Mouse (Mus musculus) hindbrain, embryonic 14.5 days (tissue): ENCODE results near the gene Pkig. TPM values are rescaled to one million over a fixed set of nuclear protein-coding genes. Genes with fewer than 3 reads are reported as not detected.
A peak's percentile ranks its signal among the peaks of the same experiment; 100 is the strongest.

Source experiments
- ATAC-seq: fragments of 200-750 bp; cut with Nextera tagmentation; 2 replicates; pipeline ENCODE4 v1.8.0; 2017; ENCODE audit warnings: moderate number of reproducible peaks, mild to moderate bottlenecking, moderate TSS enrichment, moderate library complexity; ENCODE audit not compliant: low FRiP score
- DNase-seq: peaks from one replicate; pipeline ENCODE4 v3.0.0-alpha.2; 2015; ENCODE audit warnings: low spot score
- H3K27ac ChIP-seq: fragments of 300-500 bp; sonication (generic); 2 replicates; pipeline ENCODE4 v1.5.1; 2014; ENCODE audit warnings: mild to moderate bottlenecking, moderate library complexity
- H3K27me3 ChIP-seq: fragments of 300-500 bp; sonication (generic); 2 replicates; pipeline ENCODE4 v1.6.1; 2014; ENCODE audit warnings: mild to moderate bottlenecking, low read length, mixed read lengths; ENCODE audit not compliant: control insufficient read depth, insufficient read depth
- H3K36me3 ChIP-seq: fragments of 300-500 bp; sonication (generic); replicated peaks from 2 replicates; pipeline ENCODE4 v1.6.1; 2014; ENCODE audit not compliant: control insufficient read depth, insufficient read depth
- H3K4me1 ChIP-seq: fragments of 300-500 bp; sonication (generic); replicated peaks from 2 replicates; pipeline ENCODE4 v1.6.1; 2014; ENCODE audit warnings: antibody characterized with exemption, low read length, mixed read lengths; ENCODE audit not compliant: control insufficient read depth, insufficient read depth
- H3K4me2 ChIP-seq: fragments of 300-500 bp; sonication (generic); replicated peaks from 2 replicates; pipeline ENCODE4 v1.6.1; 2014; ENCODE audit warnings: mild to moderate bottlenecking, moderate library complexity
- H3K4me3 ChIP-seq: fragments of 300-500 bp; sonication (generic); replicated peaks from 2 replicates; pipeline ENCODE4 v1.5.1; 2014; ENCODE audit warnings: mild to moderate bottlenecking, low read length
- H3K9ac ChIP-seq: fragments of 300-500 bp; sonication (generic); 2 replicates; pipeline ENCODE4 v1.6.1; 2014
- H3K9me3 ChIP-seq: fragments of 300-500 bp; sonication (generic); 2 replicates; pipeline ENCODE4 v1.6.1; 2016; ENCODE audit warnings: low read length; ENCODE audit not compliant: control insufficient read depth
- WGBS: fragments of 180-500 bp; shearing (Covaris S2); extraction: QIAGEN DNeasy Blood & Tissue Kit; methylation state at CpG from one replicate; pipeline ENCODE4 v1.1.7; 2014; 5-methylcytosine and 5-hydroxymethylcytosine counted together
- polyA plus RNA-seq: library from polyadenylated mRNA; unstranded; fragments of >200 nt; fragmentation: Nextera tagmentation; extraction: Ambion mirVana; gene quantifications from 2 replicates; pipeline ENCODE4 v1.2.1, GENCODE M21; 2014

The Pkig gene
- polyA plus RNA-seq, 1 experiment from 2014 or later: 107 TPM

DNA sequence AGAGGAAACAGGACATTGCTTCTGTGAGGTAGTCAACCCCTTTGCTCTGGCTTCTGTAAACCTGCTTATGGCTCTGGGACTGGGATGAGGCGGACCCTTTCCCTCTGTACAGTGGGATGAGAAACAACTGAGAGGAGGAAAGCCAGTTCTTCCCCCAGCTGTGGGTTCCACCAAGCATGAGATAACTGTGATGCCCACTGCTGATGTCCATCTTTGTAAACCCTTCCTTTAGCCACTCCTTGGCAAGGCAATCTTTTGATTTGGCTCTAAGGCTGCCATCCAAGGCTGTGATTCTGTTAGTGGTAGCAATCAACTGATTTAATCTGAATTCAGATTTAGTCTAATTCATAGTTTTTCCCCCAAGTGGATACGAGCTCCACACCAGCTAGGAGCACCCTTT, 700 bp upstream of the Pkig start:
- WGBS: 85% methylated on average over 2 of the region's 2 CpGs
- Histone ChIP-seq H3K4me2 (0 out of 2 replicates have a peak overlapping the region, but pooled peaks have one; percentile 60), H3K4me3 (no peak overlapping the region), H3K9ac (peak overlapping the region; percentile 70), H3K4me1 (peaks cover 6% of the 10 kb centered on the region; the same call in 1 of the 2 replicates), H3K27me3 (no peaks in the 10 kb centered on the region), H3K9me3 (no peaks in the 10 kb centered on the region), H3K36me3 (no peaks in the 10 kb centered on the region), H3K27ac (no peak overlapping the region)
- ATAC-seq (no peak), DNase-seq (no peak)

DNA sequence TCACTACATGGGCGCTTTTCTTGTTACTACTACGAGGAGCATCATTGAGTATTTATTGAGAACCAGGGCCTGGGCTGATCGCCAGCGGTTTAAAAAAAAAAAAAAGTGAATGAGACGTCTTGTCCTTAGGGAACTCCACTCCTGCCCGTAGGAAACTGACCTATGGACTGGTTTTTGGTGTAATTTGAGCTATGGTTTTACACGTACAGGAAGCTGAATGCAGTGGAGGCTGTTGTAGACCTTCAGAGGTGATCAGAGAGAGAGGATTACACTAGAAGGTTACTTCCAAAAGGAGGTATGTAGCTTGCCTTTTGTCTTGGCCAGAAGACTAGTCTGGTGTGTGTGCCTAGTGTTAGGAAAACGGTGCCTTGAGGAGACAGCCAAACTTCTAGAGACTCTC, 755 bp downstream of the Pkig start:
- no peak for ATAC-seq
- peaks cover 6% of the 10 kb centered on the region; the same call in 1 of the 2 replicates for H3K4me1 ChIP-seq
- H3K9ac ChIP-seq: peak overlapping the region; percentile 70
- H3K27ac ChIP-seq: no peak overlapping the region
- no peaks in the 10 kb centered on the region for H3K36me3 ChIP-seq
- no peak for DNase-seq
- under 1% methylated on average over 8 of the region's 8 CpGs for WGBS
- peak overlapping the region; percentile 65 for H3K4me3 ChIP-seq
- no peaks in the 10 kb centered on the region for H3K9me3 ChIP-seq
- no peaks in the 10 kb centered on the region for H3K27me3 ChIP-seq
- peak overlapping the region; percentile 60 for H3K4me2 ChIP-seq

DNA sequence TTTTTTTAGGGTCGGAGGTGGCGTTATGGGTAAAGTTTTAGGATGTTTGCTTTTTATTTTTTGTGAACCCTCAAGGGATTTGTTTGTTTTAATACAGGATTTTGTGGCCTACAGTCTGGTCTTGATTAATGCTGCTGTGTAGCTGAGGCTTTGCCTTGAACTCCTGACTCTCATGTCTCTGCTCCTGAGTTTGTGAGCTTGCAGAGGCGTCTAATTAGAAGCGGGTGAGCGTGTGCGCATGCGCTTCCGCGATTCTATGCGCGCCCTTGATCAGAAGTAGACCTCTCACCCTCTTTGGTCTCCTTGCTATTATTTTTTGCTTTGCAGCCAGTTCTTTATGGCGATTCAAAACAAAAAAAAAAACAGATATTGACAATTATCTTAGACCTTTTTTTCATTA, 1.2 kb downstream of the Pkig start:
- Histone ChIP-seq H3K36me3 (no peaks in the 10 kb centered on the region), H3K9me3 (no peaks in the 10 kb centered on the region), H3K27ac (no peak overlapping the region), H3K4me1 (peaks cover 6% of the 10 kb centered on the region; the same call in 1 of the 2 replicates), H3K4me2 (peak overlapping the region; percentile 60), H3K27me3 (no peaks in the 10 kb centered on the region), H3K4me3 (peak overlapping the region; percentile 65; the same call in 1 of the 2 replicates), H3K9ac (no peak overlapping the region)
- 85% methylated on average over 12 of the region's 12 CpGs for WGBS
- DNase-seq (no peak), ATAC-seq (no peak)

DNA sequence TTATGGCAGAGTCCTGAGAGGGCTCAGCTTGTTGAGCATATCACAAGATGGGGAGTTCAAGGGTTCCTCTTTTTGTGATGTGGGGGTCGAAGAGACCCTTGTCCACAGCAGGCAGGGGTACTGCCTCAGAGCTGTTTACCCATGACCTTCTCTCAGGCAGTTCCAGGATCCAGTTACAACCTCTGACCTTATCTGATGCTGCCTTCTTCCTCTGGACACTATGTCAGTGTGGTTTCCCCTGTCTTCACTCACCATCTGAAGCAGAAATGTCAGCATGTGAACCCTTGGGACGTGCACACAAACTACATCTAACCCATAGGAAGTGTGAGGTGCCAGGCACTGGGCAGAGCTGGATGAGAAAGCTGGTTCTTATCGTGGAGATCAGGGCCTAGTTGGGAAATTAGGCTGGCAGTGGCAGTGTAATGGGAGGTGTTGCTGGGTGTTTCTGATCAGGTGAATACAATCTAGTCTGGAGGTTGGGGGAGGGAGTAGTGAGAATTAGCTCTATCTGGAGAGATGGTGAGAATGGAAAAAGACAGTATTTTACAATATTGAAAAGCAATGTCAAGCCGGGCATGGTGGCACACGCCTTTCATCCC, 2.0 kb downstream of the Pkig start:
- H3K9me3 ChIP-seq: no peaks in the 10 kb centered on the region
- H3K4me2 ChIP-seq: no peak overlapping the region
- H3K36me3 ChIP-seq: no peaks in the 10 kb centered on the region
- H3K27ac ChIP-seq: no peak overlapping the region
- no peak for ATAC-seq
- H3K4me3 ChIP-seq: no peak overlapping the region
- WGBS: 83% methylated on average over 5 of the region's 5 CpGs
- peaks cover 6% of the 10 kb centered on the region; the same call in 1 of the 2 replicates for H3K4me1 ChIP-seq
- H3K9ac ChIP-seq: no peak overlapping the region
- H3K27me3 ChIP-seq: no peaks in the 10 kb centered on the region
- no peak for DNase-seq

DNA sequence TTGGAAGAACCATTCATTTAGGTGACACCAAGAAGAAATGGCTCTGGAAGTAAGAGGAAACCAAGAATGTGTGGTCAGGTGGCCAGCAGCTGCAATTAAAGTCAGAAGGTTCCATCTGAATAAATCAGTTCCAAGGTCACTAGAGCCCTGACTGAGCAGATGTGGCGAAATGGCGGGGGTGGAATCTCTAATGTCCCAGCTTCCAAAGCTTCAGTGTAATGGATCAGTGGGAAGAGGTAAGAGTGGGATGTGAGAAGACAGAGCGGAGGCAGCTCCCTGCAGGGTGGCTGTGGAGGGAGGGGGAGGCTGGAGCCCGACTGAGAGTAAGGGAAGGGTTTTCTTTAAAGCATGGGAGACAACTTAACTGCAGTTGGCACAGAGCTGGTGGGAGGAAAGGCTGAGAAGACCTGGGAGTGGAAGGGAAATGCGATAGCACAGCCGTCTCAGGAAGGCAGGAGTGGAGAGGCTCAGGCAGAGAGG, 3.2 kb downstream of the Pkig start:
- ATAC-seq (no peak), DNase-seq (no peak)
- H3K4me1 ChIP-seq: peaks cover 6% of the 10 kb centered on the region; the same call in 1 of the 2 replicates
- no peak overlapping the region for H3K4me2 ChIP-seq
- H3K9ac ChIP-seq: peak overlapping the region; percentile 3; the same call in 1 of the 2 replicates
- no peaks in the 10 kb centered on the region for H3K27me3 ChIP-seq
- no peaks in the 10 kb centered on the region for H3K36me3 ChIP-seq
- H3K4me3 ChIP-seq: no peak overlapping the region
- 46% methylated on average over 6 of the region's 6 CpGs for WGBS
- no peaks in the 10 kb centered on the region for H3K9me3 ChIP-seq
- no peak overlapping the region for H3K27ac ChIP-seq

DNA sequence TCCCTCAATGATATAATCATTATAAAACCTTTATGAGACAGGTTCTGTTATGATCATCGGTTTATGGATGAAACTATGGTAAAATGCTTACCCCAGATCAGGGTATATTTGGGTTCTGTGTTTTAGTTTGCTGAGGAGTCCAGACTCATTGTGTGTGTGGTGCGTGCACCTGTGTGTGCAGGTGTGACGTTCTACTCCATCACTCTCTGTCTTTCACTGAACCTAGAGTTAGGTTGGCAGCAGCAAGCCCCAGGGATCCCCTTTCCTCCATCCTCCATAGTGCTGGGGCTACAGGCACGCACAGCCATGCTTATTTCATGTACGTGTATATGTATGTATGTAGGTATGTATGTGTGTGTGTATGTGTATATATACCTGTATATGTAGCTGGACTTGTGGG, 3.9 kb downstream of the Pkig start:
- Histone ChIP-seq H3K4me3 (no peak overlapping the region), H3K4me1 (peaks cover 6% of the 10 kb centered on the region; the same call in 1 of the 2 replicates), H3K9ac (no peak overlapping the region), H3K9me3 (no peaks in the 10 kb centered on the region), H3K27ac (no peak overlapping the region), H3K36me3 (no peaks in the 10 kb centered on the region), H3K27me3 (no peaks in the 10 kb centered on the region), H3K4me2 (no peak overlapping the region)
- DNase-seq: no peak
- no peak for ATAC-seq
- 95% methylated on average over 5 of the region's 5 CpGs for whole genome bisulfite sequencing

DNA sequence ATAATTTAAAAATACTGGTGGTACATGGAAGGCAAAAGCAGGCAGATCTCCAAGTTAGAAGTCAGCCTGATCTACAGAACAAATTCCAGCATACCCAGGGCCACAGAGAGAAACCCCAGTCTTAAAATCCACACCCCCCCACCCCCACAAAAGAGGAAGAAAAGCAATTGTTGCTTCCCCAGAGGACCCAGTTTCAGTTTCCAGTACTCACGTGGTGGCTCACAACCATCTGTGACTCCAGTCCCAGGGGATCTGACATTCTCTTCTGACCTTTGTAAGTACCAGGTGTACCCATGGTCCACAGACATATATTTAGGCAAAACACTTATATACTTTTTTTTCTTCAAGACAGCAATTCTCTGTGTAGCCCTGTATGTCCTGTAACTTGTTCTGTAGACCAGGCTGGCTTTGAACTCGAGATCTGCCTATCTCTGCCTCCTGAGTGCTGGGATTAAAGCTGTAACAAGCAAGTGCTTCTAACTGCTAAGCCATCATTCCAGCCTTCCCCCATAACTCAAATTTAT, 4.6 kb downstream of the Pkig start:
- H3K4me1 ChIP-seq: peaks cover 6% of the 10 kb centered on the region; the same call in 1 of the 2 replicates
- ATAC-seq (no peak), DNase-seq (no peak)
- no peak overlapping the region for H3K9ac ChIP-seq
- H3K27me3 ChIP-seq: no peaks in the 10 kb centered on the region
- no peaks in the 10 kb centered on the region for H3K9me3 ChIP-seq
- H3K36me3 ChIP-seq: no peaks in the 10 kb centered on the region
- no peak overlapping the region for H3K27ac ChIP-seq
- no peak overlapping the region for H3K4me3 ChIP-seq
- WGBS: 71% methylated on average over 2 of the region's 2 CpGs
- H3K4me2 ChIP-seq: no peak overlapping the region

DNA sequence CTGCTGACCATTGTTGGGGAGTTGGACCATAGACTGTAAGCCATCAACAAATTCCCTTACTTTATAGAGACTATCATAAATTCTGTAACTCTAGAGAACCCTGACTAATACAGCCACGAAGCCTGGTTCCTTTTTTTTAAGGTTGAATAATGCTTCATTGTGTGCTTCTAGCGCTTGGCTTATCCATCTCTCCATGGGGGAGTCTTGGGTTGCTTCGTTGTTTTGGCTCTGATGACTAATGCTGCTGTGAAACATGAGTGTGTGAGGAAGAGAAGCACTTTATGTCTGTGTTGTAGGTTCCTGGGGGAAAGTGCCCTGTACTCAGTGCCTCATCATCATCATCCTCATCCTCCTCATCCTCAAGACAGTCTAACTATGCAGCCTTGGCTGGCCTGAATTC, 5.7 kb downstream of the Pkig start:
- H3K4me2 ChIP-seq: no peak overlapping the region
- H3K27me3 ChIP-seq: no peaks in the 10 kb centered on the region
- WGBS: 54% methylated on average over 3 of the region's 3 CpGs

DNA sequence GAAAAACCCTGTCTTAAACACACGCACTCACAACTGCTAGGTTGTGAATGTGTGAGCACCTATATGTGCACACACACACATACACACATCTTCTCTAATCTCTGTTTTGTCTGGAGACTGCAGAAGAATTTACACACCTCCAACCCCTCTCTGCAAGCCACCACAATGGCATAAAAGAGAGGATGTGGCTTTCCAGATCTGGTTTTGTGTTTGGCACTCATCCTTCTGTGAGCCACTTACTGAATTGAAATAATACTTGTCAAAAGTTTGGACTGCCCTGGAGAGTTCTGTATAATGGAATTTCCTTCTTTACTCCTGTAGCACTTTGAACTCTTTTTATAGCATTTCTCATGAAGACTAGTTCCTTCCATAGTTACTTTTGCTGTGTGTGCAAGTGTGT, 8.9 kb downstream of the Pkig start:
- Histone ChIP-seq H3K9ac (no peak overlapping the region), H3K4me3 (no peak overlapping the region), H3K4me1 (no peaks in the 10 kb centered on the region), H3K9me3 (no peaks in the 10 kb centered on the region), H3K27ac (no peak overlapping the region), H3K36me3 (no peaks in the 10 kb centered on the region), H3K4me2 (no peak overlapping the region), H3K27me3 (no peaks in the 10 kb centered on the region)
- ATAC-seq (no peak), DNase-seq (no peak)
- WGBS: 85% methylated on average over 1 of the region's 1 CpGs

More for the DNA sequence above, 5.7 kb downstream of the Pkig start:
- H3K4me3 ChIP-seq: no peak overlapping the region
- ATAC-seq (no peak), DNase-seq (no peak)
- no peak overlapping the region for H3K27ac ChIP-seq
- no peaks in the 10 kb centered on the region for H3K36me3 ChIP-seq
- peaks cover 5% of the 10 kb centered on the region; the same call in 1 of the 2 replicates for H3K4me1 ChIP-seq
- H3K9me3 ChIP-seq: no peaks in the 10 kb centered on the region
- H3K9ac ChIP-seq: no peak overlapping the region
